Mouse (Mus musculus) heart, embryonic 12.5 days (tissue): ENCODE measurements around the gene Wfs1. TPM values are rescaled to one million over a fixed set of nuclear protein-coding genes. Genes with fewer than 3 reads are reported as not detected.
A peak's percentile ranks its signal among the peaks of the same experiment; 100 is the strongest.

ENCODE experiments used
- ATAC-seq: fragments of 200-750 bp; cut with Nextera tagmentation; 2 replicates; pipeline ENCODE4 v1.8.0; 2017; ENCODE audit warnings: moderate TSS enrichment, moderate library complexity; ENCODE audit not compliant: insufficient number of reproducible peaks, low FRiP score
- H3K27ac ChIP-seq: fragments of 300-500 bp; sonication (generic); 2 replicates; pipeline ENCODE4 v1.5.1; 2016; ENCODE audit warnings: mild to moderate bottlenecking, moderate library complexity; ENCODE audit not compliant: poor library complexity, severe bottlenecking
- H3K27me3 ChIP-seq: fragments of 300-500 bp; sonication (generic); replicated peaks from 2 replicates; pipeline ENCODE4 v1.6.1; 2016; ENCODE audit warnings: mild to moderate bottlenecking, moderate library complexity
- H3K36me3 ChIP-seq: fragments of 300-500 bp; sonication (generic); 2 replicates; pipeline ENCODE4 v1.6.1; 2016; ENCODE audit warnings: mild to moderate bottlenecking, moderate library complexity
- H3K4me1 ChIP-seq: fragments of 300-500 bp; sonication (generic); replicated peaks from 2 replicates; pipeline ENCODE4 v1.6.1; 2016; ENCODE audit warnings: mild to moderate bottlenecking
- H3K4me2 ChIP-seq: fragments of 300-500 bp; sonication (generic); 2 replicates; pipeline ENCODE4 v1.6.1; 2016; ENCODE audit warnings: mild to moderate bottlenecking, moderate library complexity
- H3K4me3 ChIP-seq: fragments of 300-500 bp; sonication (generic); 2 replicates; pipeline ENCODE4 v1.5.1; 2016; ENCODE audit warnings: mild to moderate bottlenecking
- H3K9ac ChIP-seq: fragments of 300-500 bp; sonication (generic); 2 replicates; pipeline ENCODE4 v1.6.1; 2016; ENCODE audit warnings: mild to moderate bottlenecking, moderate library complexity
- H3K9me3 ChIP-seq: fragments of 300-500 bp; sonication (generic); replicated peaks from 2 replicates; pipeline ENCODE4 v1.6.1; 2016; ENCODE audit warnings: mild to moderate bottlenecking, moderate library complexity
- WGBS: fragments of 180-500 bp; shearing (Covaris S2); methylation state at CpG from one replicate; pipeline ENCODE4 v1.1.7; 2016; 5-methylcytosine and 5-hydroxymethylcytosine counted together
- polyA plus RNA-seq: library from polyadenylated mRNA; unstranded; fragments of >200 nt; fragmentation: Nextera tagmentation; extraction: Ambion mirVana; gene quantifications from 2 replicates; pipeline ENCODE4 v1.2.1, GENCODE M21; 2016

Gene Wfs1
- polyA plus RNA-seq, 1 experiment from 2014 or later: 32.0 TPM

DNA sequence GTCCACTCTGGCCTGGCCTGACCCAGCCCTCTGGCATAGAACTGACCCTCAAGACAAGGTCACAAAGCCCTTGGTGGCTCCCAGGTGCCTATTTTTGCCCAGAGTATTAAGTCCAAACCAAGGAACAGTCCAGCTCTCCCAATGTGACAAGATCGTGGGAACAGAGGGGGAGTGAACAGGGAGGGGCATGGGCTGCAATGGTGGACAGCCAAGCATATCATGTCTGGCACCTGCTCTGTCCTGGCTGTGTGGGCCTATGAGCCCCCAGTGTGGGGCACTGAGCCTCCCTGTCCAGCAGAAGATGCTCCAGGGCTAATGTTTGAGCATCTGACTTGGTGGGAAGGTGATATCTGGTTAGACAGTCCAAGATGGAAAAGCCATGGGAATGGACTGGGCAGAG lies 2.4 kb downstream of the Wfs1 start:
- H3K9me3 ChIP-seq: no peaks in the 10 kb centered on the region
- H3K36me3 ChIP-seq: peaks cover 2% of the 10 kb centered on the region; the same call in 1 of the 2 replicates
- no peaks in the 10 kb centered on the region for H3K27me3 ChIP-seq
- WGBS: 68% methylated on average over 1 of the region's 1 CpGs
- H3K9ac ChIP-seq: no peak overlapping the region
- no peak overlapping the region for H3K4me3 ChIP-seq
- H3K4me1 ChIP-seq: peaks cover 36% of the 10 kb centered on the region
- no peak overlapping the region for H3K27ac ChIP-seq
- no peak overlapping the region for H3K4me2 ChIP-seq
- no peak for ATAC-seq

DNA sequence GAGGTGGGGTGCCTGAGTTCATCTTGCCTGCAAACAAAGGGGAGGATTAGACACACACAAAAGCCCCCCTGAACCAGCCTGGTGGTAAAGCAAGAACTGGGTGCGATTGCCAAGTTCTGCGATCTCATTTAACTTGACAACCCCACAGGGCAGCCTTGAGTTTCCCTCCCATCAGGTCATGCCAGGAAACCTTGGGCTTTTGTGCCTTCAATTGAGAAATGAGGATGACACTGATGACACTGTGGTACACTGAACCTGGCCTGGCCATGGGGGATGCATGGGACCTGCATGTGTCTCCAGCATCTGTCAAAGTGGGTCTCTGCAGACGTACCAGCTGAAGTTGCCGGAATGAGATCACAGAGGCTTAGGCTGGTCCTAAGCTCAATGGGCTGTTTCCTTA lies 6.7 kb downstream of the Wfs1 start:
- Histone ChIP-seq H3K27me3 (no peaks in the 10 kb centered on the region; the same call in 1 of the 2 replicates), H3K4me1 (peaks cover 42% of the 10 kb centered on the region), H3K36me3 (peaks cover 16% of the 10 kb centered on the region), H3K9me3 (no peaks in the 10 kb centered on the region), H3K27ac (no peak overlapping the region), H3K4me2 (no peak overlapping the region), H3K9ac (0 out of 2 replicates have a peak overlapping the region, but pooled peaks have one; percentile 23), H3K4me3 (no peak overlapping the region)
- WGBS: 86% methylated on average over 4 of the region's 4 CpGs
- ATAC-seq: no peak

DNA sequence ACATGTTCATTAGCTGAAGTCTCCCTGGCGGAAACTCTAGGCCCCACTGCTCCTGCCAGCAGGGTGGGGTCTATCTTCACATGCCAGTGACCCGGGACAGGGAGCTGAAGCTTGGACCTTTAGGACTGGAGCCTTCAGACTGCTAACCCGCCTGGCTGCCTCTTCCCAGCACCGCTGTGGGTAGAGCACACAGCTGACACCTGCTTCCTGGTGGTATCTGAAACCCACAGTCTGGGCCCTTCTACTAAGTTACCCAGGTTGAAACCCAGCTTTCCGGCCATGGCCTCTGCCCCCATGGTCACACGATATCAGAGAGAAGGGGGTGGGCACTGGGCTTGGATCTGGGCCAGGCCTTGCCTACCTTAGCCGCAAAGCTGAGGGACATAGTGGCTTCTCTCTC lies 9.4 kb downstream of the Wfs1 start:
- H3K27ac ChIP-seq: no peak overlapping the region
- H3K4me1 ChIP-seq: peaks cover 22% of the 10 kb centered on the region
- peaks cover 34% of the 10 kb centered on the region for H3K36me3 ChIP-seq
- no peak for ATAC-seq
- H3K4me3 ChIP-seq: no peak overlapping the region
- peak overlapping the region; percentile 15; the same call in 1 of the 2 replicates for H3K9ac ChIP-seq
- no peaks in the 10 kb centered on the region; the same call in 1 of the 2 replicates for H3K27me3 ChIP-seq
- H3K4me2 ChIP-seq: no peak overlapping the region
- 71% methylated on average over 7 of the region's 7 CpGs for WGBS
- no peaks in the 10 kb centered on the region for H3K9me3 ChIP-seq

DNA sequence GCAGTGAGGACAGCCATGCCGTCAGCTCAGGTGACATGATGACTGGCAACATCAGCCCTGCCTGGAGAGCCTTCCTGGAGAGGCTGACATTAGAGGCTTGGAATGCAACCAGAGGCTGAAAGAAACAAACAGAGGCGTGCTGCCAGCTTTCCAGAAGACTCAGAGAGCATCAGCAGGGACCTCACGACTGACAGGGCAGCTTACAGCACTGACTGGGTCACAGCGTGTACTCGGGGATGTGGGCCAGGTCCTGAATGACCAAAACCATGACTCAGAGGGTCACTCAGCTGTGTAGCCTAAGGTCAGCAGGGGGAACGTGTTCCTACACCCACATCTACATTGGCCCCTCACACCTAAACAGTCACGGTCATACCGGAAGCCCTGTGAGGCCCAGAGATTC lies 10.0 kb downstream of the Wfs1 start:
- Histone ChIP-seq H3K27ac (no peak overlapping the region), H3K9ac (no peak overlapping the region), H3K36me3 (peaks cover 36% of the 10 kb centered on the region), H3K4me1 (peaks cover 22% of the 10 kb centered on the region), H3K27me3 (no peaks in the 10 kb centered on the region; the same call in 1 of the 2 replicates), H3K4me3 (no peak overlapping the region), H3K9me3 (no peaks in the 10 kb centered on the region), H3K4me2 (no peak overlapping the region)
- WGBS: 63% methylated on average over 8 of the region's 8 CpGs
- ATAC-seq: no peak

GRCm38 (mm10) chr5:36977809-36978208 lies 11.2 kb downstream of the Wfs1 start:
- no peak for ATAC-seq
- no peak overlapping the region for H3K4me3 ChIP-seq
- no peaks in the 10 kb centered on the region for H3K9me3 ChIP-seq
- 64% methylated on average over 9 of the region's 9 CpGs for WGBS
- peaks cover 22% of the 10 kb centered on the region for H3K4me1 ChIP-seq
- H3K36me3 ChIP-seq: peaks cover 46% of the 10 kb centered on the region
- no peak overlapping the region for H3K4me2 ChIP-seq
- no peak overlapping the region for H3K27ac ChIP-seq
- no peaks in the 10 kb centered on the region; the same call in 1 of the 2 replicates for H3K27me3 ChIP-seq
- H3K9ac ChIP-seq: no peak overlapping the region

DNA sequence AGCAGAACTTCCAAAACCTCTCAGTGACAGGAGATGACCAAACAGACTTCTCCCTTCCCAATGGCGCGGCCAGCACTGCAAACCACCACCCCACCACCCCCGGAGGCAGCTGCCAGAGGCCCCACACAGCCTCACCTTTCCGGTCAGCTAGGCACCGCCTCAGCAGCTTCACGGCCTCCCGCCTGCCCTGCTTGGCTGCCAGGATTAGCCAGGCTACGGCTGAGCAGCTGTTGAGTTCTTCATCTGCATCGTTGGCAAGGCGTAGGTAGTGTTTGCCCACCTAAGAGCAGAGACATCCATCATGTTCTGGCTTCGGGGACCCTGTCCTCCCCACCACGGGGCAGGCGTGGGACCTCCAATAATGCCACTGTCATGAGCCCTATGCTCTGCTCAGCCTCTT lies 13.7 kb downstream of the Wfs1 start:
- no peak for ATAC-seq
- peaks cover 54% of the 10 kb centered on the region for H3K36me3 ChIP-seq
- WGBS: 86% methylated on average over 13 of the region's 13 CpGs

GRCm38 (mm10) chr5:36971587-36971986 lies 17.4 kb downstream of the Wfs1 start:
- 77% methylated on average over 8 of the region's 8 CpGs for WGBS
- H3K4me3 ChIP-seq: no peak overlapping the region
- H3K4me1 ChIP-seq: no peaks in the 10 kb centered on the region
- no peaks in the 10 kb centered on the region for H3K9me3 ChIP-seq
- no peaks in the 10 kb centered on the region for H3K27me3 ChIP-seq
- H3K9ac ChIP-seq: no peak overlapping the region; the same call in 1 of the 2 replicates
- no peak overlapping the region for H3K4me2 ChIP-seq
- peaks cover 84% of the 10 kb centered on the region for H3K36me3 ChIP-seq
- no peak for ATAC-seq
- no peak overlapping the region for H3K27ac ChIP-seq

More for the DNA sequence above, 13.7 kb downstream of the Wfs1 start:
- H3K27ac ChIP-seq: no peak overlapping the region
- H3K4me3 ChIP-seq: no peak overlapping the region
- no peak overlapping the region for H3K4me2 ChIP-seq
- H3K9me3 ChIP-seq: no peaks in the 10 kb centered on the region
- no peak overlapping the region for H3K9ac ChIP-seq
- H3K4me1 ChIP-seq: peaks cover 22% of the 10 kb centered on the region
- H3K27me3 ChIP-seq: no peaks in the 10 kb centered on the region

DNA sequence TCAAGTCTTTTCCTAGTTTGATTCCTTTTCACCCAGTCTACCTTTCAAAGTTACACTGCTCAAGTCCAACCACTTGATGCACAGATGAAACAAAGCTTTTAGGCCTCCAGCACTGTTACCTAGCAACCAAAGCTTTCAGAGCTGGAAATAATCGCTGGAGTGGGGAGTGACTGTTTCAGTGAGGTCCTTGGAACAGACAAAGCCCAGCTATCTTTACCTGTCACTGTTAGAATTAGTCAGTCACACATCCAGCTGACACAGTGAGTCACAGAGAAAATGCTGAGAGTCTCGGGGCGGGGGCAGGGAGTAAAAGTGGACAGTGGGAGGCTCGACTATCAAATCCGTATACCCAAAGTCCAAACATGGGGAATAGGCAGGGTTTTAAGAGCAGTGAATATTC lies 28.5 kb downstream of the Wfs1 start:
- Histone ChIP-seq H3K27me3 (peaks cover 13% of the 10 kb centered on the region; the same call in 1 of the 2 replicates), H3K27ac (peak overlapping the region; percentile 85), H3K4me1 (peaks cover 20% of the 10 kb centered on the region), H3K9me3 (no peaks in the 10 kb centered on the region), H3K36me3 (peaks cover 5% of the 10 kb centered on the region), H3K4me3 (no peak overlapping the region), H3K4me2 (0 out of 2 replicates have a peak overlapping the region, but pooled peaks have one; percentile 1), H3K9ac (no peak overlapping the region)
- ATAC-seq: peak; percentile 52; the same call in 1 of the 2 replicates
- 17% methylated on average over 5 of the region's 5 CpGs for WGBS

- no peaks in the 10 kb centered on the region for H3K36me3 ChIP-seq
- 29% methylated on average over 5 of the region's 5 CpGs for WGBS
- ATAC-seq: no peak
- no peak overlapping the region for H3K27ac ChIP-seq
- H3K27me3 ChIP-seq: peaks cover 13% of the 10 kb centered on the region; the same call in 1 of the 2 replicates
- no peaks in the 10 kb centered on the region for H3K9me3 ChIP-seq
- no peak overlapping the region for H3K4me3 ChIP-seq
- H3K9ac ChIP-seq: no peak overlapping the region
- H3K4me1 ChIP-seq: peaks cover 20% of the 10 kb centered on the region
- H3K4me2 ChIP-seq: no peak overlapping the region
Measured at GRCm38 (mm10) chr5:36958837-36959236, 30.2 kb downstream of the Wfs1 start.

DNA sequence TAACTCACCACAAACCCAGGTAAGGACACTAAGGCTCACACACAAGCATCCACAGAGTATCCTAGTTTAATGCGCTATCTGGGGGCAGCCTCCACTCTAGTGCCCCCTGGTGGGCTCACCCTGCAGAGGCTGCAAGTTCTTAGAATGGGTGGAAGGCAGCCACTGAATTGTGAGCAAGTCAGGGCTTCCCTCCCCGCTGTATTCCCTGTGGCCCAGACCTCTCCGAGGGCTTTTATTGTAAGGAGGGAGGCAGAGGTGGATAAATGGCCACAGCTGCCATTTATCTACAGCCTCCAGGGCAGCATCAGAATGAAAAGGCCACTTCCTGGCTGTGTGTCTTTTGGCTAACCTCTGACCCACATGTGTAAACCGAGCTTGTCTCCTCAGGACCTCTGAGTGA lies 33.6 kb downstream of the Wfs1 start:
- Histone ChIP-seq H3K9me3 (no peaks in the 10 kb centered on the region), H3K27ac (no peak overlapping the region), H3K36me3 (no peaks in the 10 kb centered on the region), H3K4me1 (peaks cover 10% of the 10 kb centered on the region), H3K4me3 (no peak overlapping the region), H3K9ac (no peak overlapping the region), H3K27me3 (peaks cover 24% of the 10 kb centered on the region; the same call in 1 of the 2 replicates), H3K4me2 (no peak overlapping the region)
- WGBS: 27% methylated on average over 4 of the region's 4 CpGs
- ATAC-seq: no peak

- Histone ChIP-seq H3K4me3 (no peak overlapping the region), H3K36me3 (no peaks in the 10 kb centered on the region), H3K9ac (no peak overlapping the region), H3K4me2 (no peak overlapping the region), H3K27ac (no peak overlapping the region), H3K4me1 (no peaks in the 10 kb centered on the region), H3K9me3 (no peaks in the 10 kb centered on the region), H3K27me3 (peaks cover 26% of the 10 kb centered on the region)
- ATAC-seq: no peak
- WGBS: 84% methylated on average over 15 of the region's 15 CpGs
Measured at GRCm38 (mm10) chr5:36952311-36952710, 36.7 kb downstream of the Wfs1 start.

- no peak for ATAC-seq
- Histone ChIP-seq H3K27ac (no peak overlapping the region), H3K9me3 (no peaks in the 10 kb centered on the region), H3K4me3 (no peak overlapping the region), H3K27me3 (peaks cover 22% of the 10 kb centered on the region; the same call in 1 of the 2 replicates), H3K4me2 (no peak overlapping the region), H3K4me1 (no peaks in the 10 kb centered on the region), H3K36me3 (no peaks in the 10 kb centered on the region), H3K9ac (no peak overlapping the region)
- 52% methylated on average over 2 of the region's 2 CpGs for WGBS
Measured at GRCm38 (mm10) chr5:36950871-36951270, 38.1 kb downstream of the Wfs1 start.
